Mouse (Mus musculus): ENCODE data around the gene Pde11a.

DNA sequence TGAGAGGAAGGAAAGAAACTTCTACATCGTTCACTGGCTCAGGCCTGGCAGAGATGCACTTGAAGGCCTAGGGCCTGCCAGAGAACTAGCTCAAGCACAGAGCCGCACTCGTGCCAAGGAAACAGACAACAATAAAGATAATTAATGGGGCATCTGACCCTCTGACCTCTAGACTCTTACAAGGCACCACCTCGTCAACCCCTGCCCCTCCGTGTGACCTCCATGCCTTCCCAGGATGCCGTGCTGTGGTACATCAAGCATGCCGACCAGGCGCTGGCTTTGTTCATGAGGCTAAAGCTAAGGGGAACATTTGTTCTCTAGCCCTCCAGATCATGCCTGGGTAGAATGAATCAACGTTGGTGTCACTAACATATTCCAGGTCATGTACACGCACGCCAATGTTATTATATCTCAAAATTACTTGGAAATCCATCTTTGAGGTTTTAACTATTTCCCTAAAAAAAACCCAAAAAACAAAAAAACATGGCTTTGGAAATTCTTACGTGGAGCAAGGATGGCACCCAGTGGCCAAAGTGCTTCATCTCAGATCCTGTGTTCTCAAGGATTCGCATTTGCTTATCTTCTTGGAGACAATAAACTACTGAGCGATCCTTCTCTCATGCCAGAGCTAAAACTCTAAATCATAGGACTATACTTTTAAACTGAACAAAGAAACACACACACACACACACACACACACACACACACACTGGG is 236.5 kb downstream of the Pde11a start:
- TF ChIP-seq POLR2A (IDR thresholded peaks at IDR 0.05; ENCODE audit: borderline replicate concordance, extremely low read depth, low read depth, low read length) = no peak
- TF ChIP-seq CTCF (IDR thresholded peaks at IDR 0.05; ENCODE audit: insufficient read depth, low read length) = peak; percentile 29; the same call in 1 of the 2 replicates
